Mouse (Mus musculus): ENCODE measurements around the gene Ndufa9.

DNA sequence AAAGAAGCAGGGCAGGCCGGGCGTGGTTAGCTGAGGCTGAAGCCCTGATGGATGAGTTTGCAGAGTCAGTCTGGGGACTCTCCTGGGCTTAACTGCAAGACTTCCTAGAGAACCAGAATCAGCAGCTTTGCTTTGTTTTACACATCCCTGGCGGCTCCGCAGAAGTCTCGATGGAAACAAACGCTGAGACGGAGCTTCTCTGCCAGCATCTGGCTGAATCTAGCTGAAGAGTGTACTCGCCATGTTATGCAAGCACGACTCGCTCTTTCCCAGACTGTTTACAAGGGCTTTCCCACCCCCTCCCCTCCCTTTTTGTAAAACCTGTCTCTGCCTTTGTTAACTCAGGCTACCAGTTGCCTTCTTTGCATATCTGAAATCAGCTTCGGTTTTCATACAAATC, 46.0 kb downstream of the Ndufa9 start:
- TF ChIP-seq CTCF (conservative IDR thresholded peaks at IDR 0.05; ENCODE audit: insufficient read depth, insufficient read length, low read depth, low read length): no peak
- no peak for TF ChIP-seq POLR2A (IDR thresholded peaks at IDR 0.05; ENCODE audit: low read depth, low read length)

Measured in kidney, adult 2 months (tissue).